Mouse (Mus musculus): Measurements from ENCODE around the gene Dnajc19. TPM values are rescaled to one million over a fixed set of nuclear protein-coding genes. Genes with fewer than 3 reads are reported as not detected.

The Dnajc19 gene
- polyA plus RNA-seq, 1 experiment = 300 TPM

- H3K4me3 ChIP-seq (ENCODE audit: insufficient read depth, low read depth, low read length) = no peak overlapping the region
- H3K27ac ChIP-seq (replicated peaks; ENCODE audit: low read depth, low read length) = no peak overlapping the region
- no peaks in the 10 kb centered on the region for H3K4me1 ChIP-seq (ENCODE audit: control insufficient read depth, insufficient read depth, insufficient read length, low read length)
These were observed 74.8 kb downstream of the Dnajc19 start for GRCm38 (mm10) chr3:34006301-34006700.

Other genes starting within 250 kb of the Dnajc19 start
- gene Ccdc39, start 237.0 kb downstream of the Dnajc19 start, polyA plus RNA-seq (2012; ENCODE audit: insufficient read depth, insufficient read length, missing spikeins) = not detected in 2 replicates
- gene Fxr1, start 61.4 kb downstream of the Dnajc19 start, polyA plus RNA-seq (2012; ENCODE audit: insufficient read depth, insufficient read length, missing spikeins) = 95.6 and 116 TPM in 2 replicates

Data from brown adipose tissue, adult 24 weeks (tissue).